In genomic region chr5:107352566-107352965, GRCm38 (mm10) we compare ENCODE assay signal across 19 mouse cellular contexts. TPM values are rescaled to one million over a fixed set of nuclear protein-coding genes. Genes with fewer than 3 reads are reported as not detected.
DNase-seq lines count a peak whose midpoint lies in the region; ATAC-seq lines count a peak whose summit lies in the region.
"Had no signal": no experiment of that assay in that cellular context is flagged by ENCODE, and none has a peak within 500 bp of the region (broad histone marks: within the 10 kb centered on the region; RNA-seq: fewer than 3 reads in every experiment).

No protein-coding gene starts in this region.

- no peaks in the 10 kb centered on the region for H3K27me3 ChIP-seq in hindbrain, embryonic 13.5 days
- no peaks in the 10 kb centered on the region for H3K27me3 ChIP-seq in kidney, embryonic 15.5 days
- H3K27me3 ChIP-seq: embryonic facial prominence, embryonic 12.5 days; forebrain, embryonic 15.5 days; heart, embryonic 13.5 days had no signal

- H3K4me3 ChIP-seq in hindbrain, embryonic 13.5 days, result no peak overlapping the region
- no peak overlapping the region for H3K4me3 ChIP-seq in kidney, embryonic 15.5 days (replicated peaks)
- H3K4me3 ChIP-seq: embryonic facial prominence, embryonic 12.5 days; forebrain, embryonic 15.5 days; gastrocnemius, adult 2 months; heart, embryonic 13.5 days had no signal

- peak; percentile 55; the same call in 1 of the 2 replicates for ATAC-seq in frontal cortex, adult (ENCODE audit: low TSS enrichment)
- no peak for ATAC-seq in hindbrain, embryonic 13.5 days (ENCODE audit: low FRiP score)
- no peak for ATAC-seq in kidney, embryonic 15.5 days (replicated peaks; ENCODE audit: low FRiP score)
- ATAC-seq: forebrain, embryonic 15.5 days; hindbrain, postnatal 0 days had no signal

- WGBS in hindbrain, embryonic 13.5 days, result 100% methylated on average over 1 of the region's 1 CpGs
- 93% methylated on average over 1 of the region's 1 CpGs for WGBS in kidney, embryonic 15.5 days

- H3K9ac ChIP-seq in hindbrain, embryonic 13.5 days, result no peak overlapping the region
- no peak overlapping the region for H3K9ac ChIP-seq in kidney, embryonic 15.5 days
- H3K9ac ChIP-seq: embryonic facial prominence, embryonic 12.5 days; forebrain, embryonic 15.5 days; heart, embryonic 13.5 days had no signal

- H3K4me2 ChIP-seq in hindbrain, embryonic 13.5 days, result no peak overlapping the region
- H3K4me2 ChIP-seq in kidney, embryonic 15.5 days, result no peak overlapping the region
- H3K4me2 ChIP-seq: embryonic facial prominence, embryonic 12.5 days; forebrain, embryonic 15.5 days; heart, embryonic 13.5 days had no signal

- no peak for DNase-seq in frontal cortex, postnatal 10 days (ENCODE audit: low spot score in 2 of 2)
- peak; percentile 23 for DNase-seq in T-cell, adult 2 months (ENCODE audit: low spot score)
- DNase-seq in thymus, postnatal 0 days (ENCODE audit: low spot score), result peak; percentile 38
- peak; percentile 39 to 66 for DNase-seq in thymus, postnatal 36 days
- DNase-seq: adrenal gland, postnatal 14 days; cerebellum, adult 8-10 months; cerebellum, postnatal 25 days; gastrocnemius, adult 2 months; gastrocnemius, postnatal 25 days; heart, postnatal 36 days had no signal

- H3K9me3 ChIP-seq in hindbrain, embryonic 13.5 days, result no peaks in the 10 kb centered on the region
- H3K9me3 ChIP-seq in kidney, embryonic 15.5 days (replicated peaks), result no peaks in the 10 kb centered on the region
- H3K9me3 ChIP-seq: embryonic facial prominence, embryonic 12.5 days; forebrain, embryonic 15.5 days; G1E; heart, embryonic 13.5 days had no signal

- H3K27ac ChIP-seq in hindbrain, embryonic 13.5 days, result no peak overlapping the region
- H3K27ac ChIP-seq in kidney, embryonic 15.5 days, result no peak overlapping the region
- H3K27ac ChIP-seq: embryonic facial prominence, embryonic 12.5 days; forebrain, embryonic 15.5 days; gastrocnemius, adult 2 months; heart, embryonic 13.5 days; hindbrain, postnatal 0 days had no signal

- H3K4me1 ChIP-seq in hindbrain, embryonic 13.5 days (replicated peaks), result no peaks in the 10 kb centered on the region
- no peaks in the 10 kb centered on the region for H3K4me1 ChIP-seq in kidney, embryonic 15.5 days
- H3K4me1 ChIP-seq: forebrain, embryonic 15.5 days had no signal

- H3K36me3 ChIP-seq in hindbrain, embryonic 13.5 days, result no peaks in the 10 kb centered on the region
- H3K36me3 ChIP-seq in kidney, embryonic 15.5 days, result no peaks in the 10 kb centered on the region
- H3K36me3 ChIP-seq: embryonic facial prominence, embryonic 12.5 days; forebrain, embryonic 15.5 days; G1E; heart, embryonic 13.5 days had no signal

RNA-seq across cellular contexts. Expression of gene Brdt, which starts 21.6 kb away (rescaled TPM):
- 2.7 and 3.5 TPM in 2 replicates for polyA plus RNA-seq in thymus, postnatal 0 days (2015; fragmentation: Nextera tagmentation; extraction: Ambion mirVana)
- polyA plus RNA-seq in hindbrain, embryonic 13.5 days (2015; fragmentation: Nextera tagmentation; extraction: Ambion mirVana), result 2.1 and 2.8 TPM in 2 replicates
- polyA plus RNA-seq in kidney, embryonic 15.5 days (2015; fragmentation: Nextera tagmentation; extraction: Ambion mirVana), result 1.7 and 2.0 TPM in 2 replicates
- polyA plus RNA-seq: G1E had no signal

RNA-seq across cellular contexts. Expression of gene Ephx4, which starts 50.0 kb away (rescaled TPM):
- 1.6 and 2.3 TPM in 2 replicates for polyA plus RNA-seq in thymus, postnatal 0 days (2015; fragmentation: Nextera tagmentation; extraction: Ambion mirVana)
- polyA plus RNA-seq in hindbrain, embryonic 13.5 days (2015; fragmentation: Nextera tagmentation; extraction: Ambion mirVana), result 1.7 and 1.9 TPM in 2 replicates
- polyA plus RNA-seq in kidney, embryonic 15.5 days (2015; fragmentation: Nextera tagmentation; extraction: Ambion mirVana), result 1.3 and 1.7 TPM in 2 replicates
- polyA plus RNA-seq: C2C12, G1E had no signal

Comparison
In these comparisons a context has a peak if more than half of its experiments do, and no peak if none do; other contexts are left out.
1. DNase-seq: peak in T-cell, adult 2 months (single experiment), thymus, postnatal 0 days (single experiment) and thymus, postnatal 36 days (2 of 2); none in frontal cortex, postnatal 10 days (0 of 2).